Mouse (Mus musculus): ENCODE results near the gene B3galnt1.

Gene B3galnt1

DNA sequence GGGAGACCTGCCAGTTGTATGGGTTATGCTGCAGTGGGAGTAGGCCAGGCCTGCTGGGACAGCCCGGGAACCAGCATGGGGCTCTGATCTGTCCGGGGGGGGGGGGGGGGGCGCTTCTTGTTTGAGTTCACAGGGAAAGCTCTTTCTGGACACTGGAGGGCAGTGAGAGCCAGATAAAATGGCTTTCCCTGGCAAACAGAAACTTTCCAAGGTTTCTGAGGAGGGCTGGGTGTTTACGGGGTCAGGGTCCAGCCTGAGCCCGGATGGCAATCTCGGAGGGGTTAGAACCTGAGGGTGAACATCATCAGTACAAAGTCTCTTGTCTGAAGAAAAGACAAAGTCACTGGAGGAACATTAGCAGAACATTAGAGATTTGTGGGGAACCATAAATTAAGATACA lies 35.4 kb downstream of the B3galnt1 start:
- no peak for DNase-seq

DNA sequence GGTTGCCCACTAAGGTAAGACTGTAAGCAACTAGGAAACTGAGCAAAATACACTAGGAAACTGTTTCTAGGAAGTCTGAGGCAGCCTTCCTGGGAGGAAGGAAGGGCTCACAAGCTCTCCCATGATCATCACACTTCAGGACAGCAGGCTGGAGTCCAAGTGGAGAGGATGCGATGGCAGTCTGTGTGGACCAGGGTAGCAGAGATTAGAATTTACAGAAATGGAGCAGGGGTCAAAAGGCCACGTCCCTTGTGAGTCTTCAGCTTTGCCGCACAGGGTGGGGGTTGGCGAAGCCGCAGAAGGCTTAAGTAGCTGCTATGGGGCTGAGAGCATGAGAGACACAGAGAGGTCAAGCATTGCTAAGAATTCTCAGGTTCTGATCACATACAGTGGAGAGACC lies 37.1 kb downstream of the B3galnt1 start:
- DNase-seq = no peak

DNA sequence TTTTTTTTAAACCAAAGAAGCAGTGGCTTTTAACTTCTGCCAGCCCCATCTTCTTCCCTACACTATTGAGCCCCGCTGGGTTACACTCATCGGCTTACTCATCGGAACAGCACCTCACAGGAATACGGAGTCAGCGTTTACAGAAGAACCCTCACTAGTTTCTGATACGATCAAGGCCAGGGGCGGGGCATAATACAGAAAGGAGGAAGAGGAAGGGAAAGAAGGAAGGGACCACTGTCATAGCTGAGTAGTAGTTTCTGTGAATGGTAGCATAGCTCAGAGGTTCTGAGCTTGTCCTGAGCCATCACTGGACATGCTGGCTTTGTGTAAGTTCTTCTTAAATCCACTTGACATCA lies 38.8 kb downstream of the B3galnt1 start:
- DNase-seq = no peak

DNA sequence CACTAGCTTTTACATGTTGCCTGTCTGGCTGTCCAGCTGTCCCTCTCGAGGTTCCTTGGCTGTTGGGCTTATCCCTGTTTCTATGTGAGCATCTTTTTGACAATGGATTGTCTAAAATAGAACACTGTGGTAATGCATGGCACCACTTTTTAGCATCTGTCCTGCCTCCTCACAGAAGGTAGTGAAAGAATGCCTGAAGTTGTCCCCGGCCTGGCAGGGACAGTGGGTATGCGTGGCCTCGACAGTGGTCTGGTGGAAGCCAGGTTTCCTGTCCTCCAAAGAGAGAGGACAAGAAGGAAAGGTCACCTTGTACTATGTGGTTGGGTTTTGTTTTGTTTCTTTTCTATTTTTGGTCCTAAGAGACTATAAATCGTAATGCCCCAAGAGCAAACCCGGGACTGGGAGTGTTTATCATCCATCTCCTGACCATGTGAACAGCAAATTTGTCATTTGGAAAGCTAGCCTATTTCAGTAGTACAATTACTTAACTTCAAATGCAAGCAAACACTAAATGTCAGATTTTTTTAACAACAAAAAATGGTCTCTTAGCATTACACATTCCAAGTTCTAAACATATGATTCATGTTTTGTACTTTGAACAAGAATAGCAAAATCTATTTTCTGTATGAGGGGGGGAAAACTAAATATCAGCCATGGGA lies 39.3 kb downstream of the B3galnt1 start:
- peak; percentile 38 for DNase-seq

DNA sequence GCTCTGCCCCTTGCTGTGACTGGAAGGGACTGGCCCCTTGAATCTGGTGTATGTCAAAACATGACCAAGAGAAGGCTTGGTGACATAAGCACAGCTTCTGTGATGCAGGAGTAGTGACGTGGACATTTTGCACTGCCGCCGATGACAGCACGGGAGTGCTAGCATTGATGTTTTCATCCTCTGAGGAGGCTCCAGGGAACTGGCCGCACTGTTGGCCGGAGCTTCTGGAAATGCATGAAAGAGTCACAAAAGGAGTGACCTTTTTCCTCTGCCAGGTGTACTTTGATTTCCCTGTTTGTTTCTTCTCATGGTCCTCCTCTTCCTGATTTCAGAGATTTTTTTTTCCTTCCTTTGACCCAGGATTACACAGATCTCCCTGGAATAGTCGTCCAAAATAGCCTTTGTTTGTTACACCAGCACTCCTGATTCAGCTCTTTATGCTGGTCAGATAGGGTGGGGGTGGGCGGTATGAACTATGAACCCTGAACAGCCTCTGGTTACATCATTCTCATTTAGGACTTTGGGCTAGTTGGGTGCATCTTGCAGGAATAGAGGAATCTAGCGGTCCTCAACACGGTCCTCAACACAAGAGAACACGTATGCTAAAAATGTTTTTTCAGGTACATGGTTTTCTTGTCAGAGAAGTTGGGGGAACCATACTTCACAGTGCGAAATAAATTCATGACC lies 42.5 kb downstream of the B3galnt1 start:
- no peak for DNase-seq

DNA sequence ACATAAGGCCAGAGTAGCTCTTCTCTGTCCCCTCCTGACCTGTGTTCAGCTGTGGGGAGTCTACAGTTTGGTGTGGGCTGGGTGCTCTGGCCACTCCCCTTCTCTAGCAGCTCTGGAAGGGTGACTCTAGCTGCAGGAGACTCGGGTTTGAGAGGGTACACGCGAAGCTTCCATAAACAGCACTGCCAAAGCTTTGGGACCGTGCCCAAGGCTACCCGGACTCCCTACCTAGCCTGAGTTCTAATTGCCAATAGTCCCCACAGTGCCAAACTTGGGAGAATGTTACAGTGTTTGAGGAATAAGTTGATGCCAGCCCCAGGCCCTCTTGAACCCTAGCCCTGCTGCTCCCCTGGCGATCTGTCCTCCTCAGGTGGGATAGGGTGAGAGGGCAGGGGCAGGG lies 43.2 kb downstream of the B3galnt1 start:
- no peak for DNase-seq

DNA sequence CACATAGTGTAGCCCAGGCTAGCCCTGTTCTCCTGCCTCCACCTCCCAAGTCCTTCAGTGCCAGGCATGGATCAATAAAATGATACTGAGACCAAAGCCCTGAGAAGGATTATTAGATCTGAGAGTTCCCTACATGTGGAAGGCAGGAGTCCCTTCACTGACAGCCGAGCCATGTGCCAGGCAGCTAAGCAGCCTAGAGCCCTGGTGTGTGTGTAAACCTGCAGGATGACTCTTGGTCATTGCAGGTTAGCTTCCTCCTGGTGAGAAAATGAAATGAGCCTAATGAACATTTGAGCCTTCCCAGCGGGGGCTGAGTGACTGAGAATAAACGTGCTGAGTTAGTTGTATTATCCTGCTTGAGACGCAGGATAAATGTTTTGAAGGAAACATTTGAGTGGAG lies 49.2 kb downstream of the B3galnt1 start:
- no peak for DNase-seq

DNA sequence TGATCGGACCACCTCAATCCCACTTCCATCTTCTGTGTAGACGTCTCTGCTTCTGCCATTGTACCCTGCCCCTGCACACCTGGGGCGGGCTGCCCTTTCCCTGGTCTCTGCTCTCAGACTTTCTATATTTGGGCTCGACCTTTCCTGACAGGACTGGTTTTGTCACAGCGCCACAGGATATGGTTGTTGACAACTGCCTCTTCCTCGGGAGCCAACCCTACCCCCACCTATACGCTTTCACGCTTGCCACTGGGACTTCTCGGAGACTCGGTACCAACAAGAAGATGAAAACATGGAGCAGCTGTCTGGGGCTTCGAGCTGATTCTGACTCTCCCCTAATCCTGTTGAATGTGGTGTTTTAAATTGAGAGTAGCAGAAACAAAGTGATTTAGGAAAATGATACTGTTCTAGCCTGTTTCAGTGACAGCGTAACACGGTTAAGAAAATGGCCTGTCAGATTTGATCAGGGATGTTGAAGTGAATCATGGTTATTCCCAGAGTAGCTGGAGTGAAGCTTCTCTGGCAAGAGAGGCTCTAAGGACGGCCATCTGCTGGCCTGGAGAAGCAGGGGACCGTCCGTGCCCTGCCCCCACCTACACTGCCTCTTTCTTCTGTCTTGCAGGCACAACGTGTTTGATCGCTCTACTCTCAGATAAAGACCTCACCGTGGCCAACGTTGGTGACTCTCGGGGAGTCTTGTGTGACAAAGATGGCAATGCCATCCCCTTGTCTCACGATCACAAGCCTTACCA lies 49.9 kb downstream of the B3galnt1 start:
- DNase-seq = no peak

DNA sequence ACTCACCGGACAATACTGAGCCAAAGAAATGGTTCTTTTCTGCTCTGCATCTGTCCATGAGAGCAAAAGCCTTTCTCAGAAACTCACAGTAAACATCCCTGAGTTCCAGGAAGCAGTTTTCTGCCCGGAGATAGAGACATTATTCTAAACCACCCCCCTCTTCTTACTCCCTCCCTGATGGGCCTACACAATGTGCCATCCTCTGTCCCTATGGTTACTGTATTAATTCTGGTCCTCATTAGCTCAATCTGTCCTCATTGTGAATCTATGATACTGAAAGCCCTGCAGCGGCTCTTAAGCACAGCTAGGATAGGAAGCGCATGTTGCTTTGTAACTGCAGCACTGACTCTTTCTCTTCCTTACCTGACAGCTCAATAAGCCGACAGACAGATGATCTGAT lies 53.7 kb downstream of the B3galnt1 start:
- no peak for DNase-seq

DNA sequence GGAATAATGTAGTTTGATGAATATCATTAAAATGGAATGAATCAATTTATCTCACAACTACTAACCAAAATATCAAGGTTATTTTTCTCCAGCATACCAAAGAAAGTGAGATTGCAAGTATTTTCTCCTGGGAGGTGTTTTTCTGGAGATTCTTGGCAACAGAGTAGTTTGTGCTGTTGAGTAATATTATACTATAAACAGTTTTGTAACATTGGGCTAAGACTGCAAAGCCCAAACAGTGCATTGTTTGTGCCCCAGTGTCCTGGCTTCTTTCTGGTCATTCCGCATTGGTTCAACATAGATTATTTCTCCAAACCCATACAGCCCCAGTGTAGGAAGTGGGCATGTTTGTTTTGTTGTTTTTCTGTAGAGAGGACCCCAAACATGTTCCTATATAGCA lies 55.0 kb downstream of the B3galnt1 start:
- DNase-seq = no peak

DNA sequence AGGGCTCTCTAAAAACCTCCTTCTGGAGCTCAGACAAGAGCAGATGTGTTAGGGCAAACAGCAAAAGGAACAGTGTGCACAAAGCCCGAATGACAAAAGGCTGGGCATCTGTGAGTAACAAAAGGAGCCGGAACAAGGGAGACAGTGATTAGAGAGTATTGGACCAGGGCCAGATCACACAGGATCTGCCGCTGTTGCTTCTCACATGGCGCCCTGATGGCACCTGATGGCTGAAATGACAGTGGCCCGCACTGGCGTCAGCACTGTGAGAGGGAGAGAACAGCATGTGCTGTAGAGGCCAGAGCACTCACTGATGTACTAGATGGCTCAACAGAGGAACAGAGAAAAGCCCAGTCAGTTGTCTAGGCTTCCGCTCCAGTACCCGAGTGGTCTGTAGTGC lies 55.8 kb downstream of the B3galnt1 start:
- DNase-seq = no peak

DNA sequence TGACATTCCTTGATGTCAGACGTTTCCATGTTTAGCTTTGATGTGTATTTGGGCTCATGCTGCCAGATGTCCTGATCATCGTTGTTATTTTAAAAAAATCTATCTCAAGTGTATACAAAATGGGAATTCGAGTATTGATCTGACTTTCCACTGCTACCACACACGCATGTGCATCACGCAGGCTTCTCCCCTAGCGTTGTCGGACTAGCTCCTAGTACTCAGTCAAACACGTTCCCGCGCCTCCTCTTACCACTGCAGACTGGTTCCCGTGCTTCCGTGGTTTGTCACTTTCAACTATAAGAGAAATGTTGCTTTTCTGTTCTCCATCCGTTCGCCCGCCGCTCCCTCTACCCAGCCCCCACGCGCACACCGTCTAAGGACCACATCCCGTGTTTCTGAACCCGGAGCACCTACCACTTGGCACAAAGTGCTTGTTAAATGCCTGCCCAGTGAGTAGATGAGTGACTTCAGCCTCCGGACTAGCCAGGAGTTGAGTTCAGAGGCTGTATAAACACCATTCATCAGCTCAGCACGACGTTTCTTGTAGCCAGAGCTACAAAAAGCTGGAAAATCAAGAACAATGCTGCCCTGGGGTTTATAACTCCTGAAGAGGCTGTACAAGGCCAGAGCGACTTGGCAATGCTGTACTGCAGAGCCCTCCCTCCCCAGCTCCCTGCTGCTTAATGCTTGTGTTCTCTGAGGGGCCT lies 62.7 kb downstream of the B3galnt1 start:
- DNase-seq = no peak

DNA sequence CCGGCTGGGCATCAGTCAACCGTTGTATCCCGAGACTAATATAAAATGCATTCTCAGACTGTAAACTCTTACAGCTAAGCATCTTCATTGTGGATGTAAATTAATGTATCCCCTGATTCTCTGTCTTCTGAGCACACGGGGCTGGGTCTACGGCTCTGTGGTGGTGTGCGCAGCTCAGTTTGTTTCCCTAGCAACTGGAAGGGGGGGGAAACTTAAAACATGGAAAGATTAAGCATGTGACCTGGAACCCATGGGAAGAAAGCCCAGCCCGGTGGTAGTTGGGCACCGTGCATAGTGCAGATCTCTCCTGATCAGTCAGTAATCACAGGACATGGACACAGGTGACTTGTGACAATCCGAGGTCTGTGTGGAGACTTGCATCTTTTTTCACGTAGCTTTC lies 63.3 kb downstream of the B3galnt1 start:
- no peak for DNase-seq

DNA sequence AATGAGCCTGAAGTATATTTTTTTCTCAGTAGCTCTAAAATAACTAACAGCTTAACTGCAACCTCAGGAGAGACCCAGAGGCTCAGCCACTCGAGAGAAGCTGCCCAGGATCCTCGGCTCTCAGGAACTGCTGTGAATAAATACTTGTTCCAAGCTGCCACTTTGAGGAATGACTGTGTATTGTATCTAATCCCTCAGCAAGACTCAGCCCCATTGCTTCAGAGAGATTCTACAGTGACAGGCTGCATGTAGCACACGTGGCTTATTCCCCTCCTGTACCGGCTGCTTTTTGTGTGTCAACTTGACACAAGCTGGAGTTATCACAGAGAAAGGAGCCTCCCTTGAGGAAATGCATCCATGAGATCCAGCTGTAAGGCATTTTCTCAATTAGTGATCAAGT lies 66.1 kb downstream of the B3galnt1 start:
- no peak for DNase-seq

DNA sequence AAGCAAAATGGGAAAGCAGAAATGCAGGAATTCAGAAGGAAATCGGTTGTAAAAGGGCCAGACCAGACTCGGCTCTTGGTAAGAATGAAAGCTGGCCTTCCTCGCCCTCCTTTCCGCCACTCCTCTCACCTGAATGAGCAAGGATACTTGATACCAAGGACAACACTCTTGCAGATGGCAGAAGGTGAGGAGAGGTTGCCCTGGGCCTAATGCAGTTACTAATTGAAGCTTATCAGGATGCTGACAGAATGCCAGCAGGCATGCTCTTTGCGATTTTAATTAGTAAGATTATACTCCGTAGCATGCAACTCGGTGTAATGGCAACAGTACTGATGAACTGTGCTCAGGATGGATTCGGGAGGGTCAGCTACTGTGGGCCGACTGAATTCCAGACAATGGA lies 67.2 kb downstream of the B3galnt1 start:
- DNase-seq = no peak

DNA sequence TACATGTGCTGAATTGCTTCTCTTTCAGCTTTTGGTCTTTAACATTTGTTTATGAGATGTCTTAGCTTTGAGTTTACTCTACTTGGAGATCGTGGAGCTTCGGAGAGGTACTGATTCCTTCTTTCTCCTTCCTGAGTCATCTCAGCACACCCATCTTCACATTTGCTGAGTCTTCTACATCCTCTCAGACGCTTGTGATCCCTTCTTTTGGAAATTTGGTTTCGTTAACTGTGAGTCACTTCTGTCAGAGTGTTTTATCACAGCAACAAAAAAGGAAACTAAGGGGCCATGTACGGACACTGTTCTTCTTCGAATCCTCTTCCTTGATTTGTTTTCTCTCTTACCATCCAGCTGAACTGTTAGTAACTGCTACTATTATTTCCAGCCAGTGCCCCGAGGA lies 69.2 kb downstream of the B3galnt1 start:
- DNase-seq = no peak

DNA sequence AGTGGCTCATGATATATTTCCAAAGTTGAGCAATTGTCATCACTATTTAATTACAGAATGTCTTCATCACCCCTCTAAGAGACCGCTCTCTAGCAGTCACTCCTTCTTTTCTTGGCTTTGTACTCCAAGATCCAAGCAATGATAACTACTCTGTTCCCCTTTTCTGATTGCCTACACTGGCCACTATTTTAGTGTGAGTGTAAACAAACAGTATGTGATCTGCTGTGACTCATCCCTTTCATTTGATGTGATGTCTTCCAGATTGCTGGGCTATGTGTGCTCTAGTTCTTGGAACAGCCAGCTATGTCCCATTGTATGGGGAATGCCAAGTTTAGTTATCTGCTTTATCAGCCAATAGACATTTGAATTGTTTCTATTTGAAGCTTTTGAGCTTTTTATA lies 71.4 kb downstream of the B3galnt1 start:
- DNase-seq = no peak

DNA sequence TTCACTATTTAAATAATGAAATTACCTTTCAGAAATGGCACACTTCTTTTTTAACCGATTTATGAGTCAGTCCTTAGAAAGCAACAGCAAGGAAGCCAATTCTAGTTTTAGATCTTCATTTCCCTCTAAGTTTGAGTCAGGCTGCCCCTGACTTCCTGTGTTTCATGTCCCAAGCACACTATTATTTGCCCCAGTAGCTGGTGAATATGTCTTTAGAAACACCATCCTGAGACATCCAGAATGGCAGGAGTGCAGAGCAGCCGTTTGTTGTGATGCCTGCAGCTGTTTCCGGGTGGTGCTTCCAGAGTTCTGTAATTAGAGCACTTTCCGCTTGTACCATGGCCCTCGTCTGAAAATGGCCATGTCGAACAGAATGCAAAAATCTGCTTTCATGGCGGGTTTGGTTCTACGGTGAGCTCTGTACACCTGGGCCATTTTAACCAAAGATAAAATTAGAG lies 73.7 kb downstream of the B3galnt1 start:
- DNase-seq = no peak

DNA sequence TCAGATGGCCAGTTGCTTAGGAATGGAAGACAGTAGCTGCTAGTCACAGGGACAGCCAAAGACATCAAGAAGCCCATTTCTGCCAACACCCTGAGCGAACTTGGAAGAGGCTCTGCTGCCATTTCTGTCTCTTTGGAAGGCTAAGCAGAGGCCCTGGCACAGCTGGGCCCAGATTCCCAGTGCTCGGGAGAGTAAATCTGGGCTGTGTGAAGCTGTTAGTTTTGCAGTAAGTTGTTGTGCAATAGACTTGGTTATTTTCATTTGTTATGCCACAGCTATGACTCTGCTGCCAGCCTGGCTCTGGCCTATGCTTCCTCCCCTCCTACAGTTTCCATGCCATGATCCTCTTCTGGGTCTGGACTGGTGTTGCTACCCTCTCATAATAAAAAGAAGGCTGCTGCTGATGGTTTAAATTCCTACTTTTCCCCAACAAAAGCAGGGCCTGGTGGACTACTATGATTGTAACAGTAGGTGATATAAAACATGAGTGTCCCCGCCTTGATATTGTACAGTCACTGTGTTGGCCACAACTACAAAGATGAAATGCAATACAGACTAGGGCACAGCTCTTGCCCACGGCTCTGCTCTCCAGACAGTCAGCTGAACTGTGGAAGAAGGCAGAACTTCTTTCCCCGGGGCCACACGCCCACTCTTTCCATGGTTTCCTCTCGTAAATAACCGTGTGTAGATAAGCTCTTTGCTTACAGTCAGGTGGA lies 74.2 kb downstream of the B3galnt1 start:
- DNase-seq = no peak
